Mouse (Mus musculus): ENCODE data around the gene Rex1bd.
"Not testable (repeated sequence)": the region's sequence is repeated elsewhere in the genome, so short reads cannot be mapped to it uniquely, and the experiment has no call there.

Gene Rex1bd

GRCm38 (mm10) chr8:70529299-70529698, 22.7 kb upstream of the Rex1bd start:
- DNase-seq (ENCODE audit: extremely low spot score, low read depth, low spot score), result no peak

GRCm38 (mm10) chr8:70528182-70528797, 21.7 kb upstream of the Rex1bd start:
- DNase-seq (ENCODE audit: extremely low spot score, low read depth, low spot score), result no peak

GRCm38 (mm10) chr8:70527512-70528181, 21.1 kb upstream of the Rex1bd start, which contains the start of the genes Fkbp8 and Kxd1:
Fkbp8 (plus strand) TSS chr8:70527724.
Kxd1 (minus strand) TSS chr8:70527956.
- no peak for DNase-seq (ENCODE audit: extremely low spot score, low read depth, low spot score)

- no peak for DNase-seq (ENCODE audit: extremely low spot score, low read depth, low spot score)
These were observed 20.6 kb upstream of the Rex1bd start for GRCm38 (mm10) chr8:70527111-70527511.

DNA sequence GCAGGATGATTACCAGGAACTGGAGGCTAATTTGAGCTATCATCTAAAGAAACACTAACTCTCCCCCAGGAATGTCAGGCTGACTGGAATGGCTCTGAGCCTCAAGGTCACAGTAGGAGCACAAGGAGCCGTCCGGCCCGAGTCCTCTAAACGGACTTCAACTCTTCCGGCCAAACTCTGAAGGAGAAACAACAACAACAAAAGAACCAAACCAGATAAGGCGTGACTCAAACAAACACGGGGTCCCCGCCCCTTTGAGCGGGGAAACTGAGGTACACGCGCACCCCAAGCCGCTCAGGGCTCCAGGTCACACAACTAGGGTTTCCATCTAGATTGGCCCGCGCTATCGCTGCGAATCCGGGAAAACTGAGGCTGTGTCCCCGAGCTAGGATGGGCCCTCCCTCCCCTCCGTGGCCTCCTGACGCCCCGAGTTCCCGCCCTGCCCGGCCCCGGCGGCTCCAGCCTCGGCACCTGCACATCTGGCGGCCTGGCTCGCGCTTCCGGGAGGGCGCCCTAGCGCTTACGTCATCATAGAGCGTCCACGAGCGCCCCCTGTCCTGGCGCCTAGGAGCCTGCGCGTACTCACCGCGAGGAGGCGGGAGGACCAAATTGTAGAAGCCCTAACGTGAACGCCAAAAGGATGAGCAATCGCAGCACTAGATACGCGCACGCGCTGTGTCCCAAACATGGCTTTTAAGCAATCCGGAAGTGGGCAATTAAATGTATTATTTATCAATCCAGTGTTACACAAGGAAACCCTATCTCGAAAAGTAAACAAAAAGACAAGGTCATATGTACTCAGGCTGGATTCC, 16.2 kb upstream of the Rex1bd start:
- DNase-seq (ENCODE audit: extremely low spot score, low read depth, low spot score), result peak; percentile 86

- DNase-seq (ENCODE audit: extremely low spot score, low read depth, low spot score), result no peak
These were observed 13.1 kb upstream of the Rex1bd start for GRCm38 (mm10) chr8:70519606-70520005.

GRCm38 (mm10) chr8:70519043-70519442, 12.5 kb upstream of the Rex1bd start:
- DNase-seq (ENCODE audit: extremely low spot score, low read depth, low spot score), result no peak

GRCm38 (mm10) chr8:70517940-70518643, 11.5 kb upstream of the Rex1bd start:
- no peak for DNase-seq (ENCODE audit: extremely low spot score, low read depth, low spot score)

DNA sequence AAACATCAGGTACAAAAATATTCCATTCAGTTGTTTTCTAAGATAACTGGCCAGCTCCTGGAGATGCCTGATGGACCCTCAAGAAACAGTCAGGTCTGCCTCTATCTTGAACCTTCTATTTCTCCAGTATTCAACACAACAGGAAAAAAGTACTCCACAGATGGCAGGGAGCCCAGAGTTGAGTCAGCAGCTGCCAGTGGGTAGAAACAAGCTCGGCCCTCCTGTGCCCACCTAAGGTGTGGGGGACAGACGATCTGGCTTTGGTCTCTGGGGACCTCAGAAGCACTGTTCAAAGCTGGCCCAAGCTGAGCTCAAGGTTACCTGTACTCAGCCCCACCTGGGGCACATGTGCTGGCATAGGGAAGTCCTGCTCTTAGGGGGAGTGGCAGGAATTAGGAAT, 6.9 kb upstream of the Rex1bd start:
- no peak for DNase-seq (ENCODE audit: extremely low spot score, low read depth, low spot score)

- DNase-seq (ENCODE audit: extremely low spot score, low read depth, low spot score), result no peak
These were observed 5.8 kb upstream of the Rex1bd start for GRCm38 (mm10) chr8:70512253-70512903.

DNA sequence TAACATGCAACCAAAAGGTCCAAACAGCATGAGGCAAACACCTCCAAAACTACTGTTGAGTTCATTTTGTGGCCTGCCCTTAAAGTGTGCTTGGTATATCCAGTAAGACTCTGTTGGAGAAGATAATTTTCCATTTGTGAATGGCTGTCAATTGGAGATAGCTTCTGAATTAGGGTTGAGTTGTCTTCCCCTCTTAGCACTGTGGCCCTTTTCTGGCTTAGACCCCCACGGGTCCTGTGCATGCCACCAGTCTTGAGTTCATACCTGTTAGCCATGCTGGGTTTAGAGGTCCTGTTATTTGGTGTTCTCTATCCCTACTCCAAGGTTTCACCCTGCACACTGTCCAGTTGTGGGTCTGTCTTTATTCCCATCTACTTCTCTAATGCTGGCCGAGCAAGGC, 5.2 kb upstream of the Rex1bd start:
- no peak for DNase-seq (ENCODE audit: extremely low spot score, low read depth, low spot score)

- DNase-seq (ENCODE audit: extremely low spot score, low read depth, low spot score), result not testable (repeated sequence)
These were observed 4.6 kb upstream of the Rex1bd start for GRCm38 (mm10) chr8:70511174-70511573.

GRCm38 (mm10) chr8:70510228-70510915, 3.8 kb upstream of the Rex1bd start, which contains the start of gene Uba52:
Uba52 (minus strand) TSS chr8:70510801.
- no peak for DNase-seq (ENCODE audit: extremely low spot score, low read depth, low spot score)

DNA sequence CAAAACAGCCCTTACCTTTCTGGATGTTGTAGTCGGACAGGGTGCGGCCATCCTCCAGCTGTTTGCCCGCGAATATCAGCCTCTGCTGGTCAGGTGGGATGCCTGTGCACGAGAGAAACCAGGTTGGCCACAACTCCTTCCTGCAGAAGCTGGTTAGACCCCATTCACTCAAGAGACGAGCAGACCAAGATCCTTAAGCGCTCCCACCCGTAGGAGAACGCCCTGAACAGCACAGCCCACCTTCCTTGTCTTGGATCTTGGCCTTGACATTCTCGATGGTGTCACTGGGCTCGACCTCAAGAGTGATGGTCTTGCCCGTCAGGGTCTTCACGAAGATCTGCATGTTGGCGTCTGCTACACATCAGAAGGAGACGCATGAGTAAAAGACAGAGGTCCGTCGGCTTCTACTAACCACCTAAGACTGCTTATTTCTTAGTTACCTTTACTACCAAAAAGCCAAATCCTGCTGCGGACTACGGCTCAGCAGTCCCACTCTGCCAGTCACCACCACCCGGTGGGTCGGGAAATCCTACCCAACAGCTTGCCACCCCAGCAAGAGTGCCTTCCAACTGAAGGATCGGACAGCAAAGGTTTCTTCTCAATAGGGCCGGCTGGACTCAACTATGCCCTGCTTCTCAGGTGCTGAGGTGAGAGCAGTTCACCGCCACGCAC, 2.9 kb upstream of the Rex1bd start:
- no peak for DNase-seq (ENCODE audit: extremely low spot score, low read depth, low spot score)

DNA sequence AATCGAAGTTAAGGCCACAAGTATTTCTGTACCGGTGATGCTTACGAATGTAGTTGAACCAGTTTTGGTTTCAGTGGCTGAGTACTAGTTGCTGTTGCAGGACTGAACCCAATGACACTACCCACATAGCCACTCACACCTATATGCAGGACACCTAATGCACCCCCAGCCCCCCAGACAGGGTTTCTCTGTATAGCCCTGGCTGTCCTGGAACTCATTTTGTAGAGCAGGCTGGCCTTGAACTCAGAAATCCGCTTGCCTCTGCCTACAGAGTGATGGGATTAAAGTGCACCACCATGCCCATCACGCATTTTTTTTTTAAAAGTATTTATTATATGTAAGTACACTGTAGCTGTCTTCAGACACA, 458 bp upstream of the Rex1bd start:
- DNase-seq (ENCODE audit: extremely low spot score, low read depth, low spot score), result no peak

DNA sequence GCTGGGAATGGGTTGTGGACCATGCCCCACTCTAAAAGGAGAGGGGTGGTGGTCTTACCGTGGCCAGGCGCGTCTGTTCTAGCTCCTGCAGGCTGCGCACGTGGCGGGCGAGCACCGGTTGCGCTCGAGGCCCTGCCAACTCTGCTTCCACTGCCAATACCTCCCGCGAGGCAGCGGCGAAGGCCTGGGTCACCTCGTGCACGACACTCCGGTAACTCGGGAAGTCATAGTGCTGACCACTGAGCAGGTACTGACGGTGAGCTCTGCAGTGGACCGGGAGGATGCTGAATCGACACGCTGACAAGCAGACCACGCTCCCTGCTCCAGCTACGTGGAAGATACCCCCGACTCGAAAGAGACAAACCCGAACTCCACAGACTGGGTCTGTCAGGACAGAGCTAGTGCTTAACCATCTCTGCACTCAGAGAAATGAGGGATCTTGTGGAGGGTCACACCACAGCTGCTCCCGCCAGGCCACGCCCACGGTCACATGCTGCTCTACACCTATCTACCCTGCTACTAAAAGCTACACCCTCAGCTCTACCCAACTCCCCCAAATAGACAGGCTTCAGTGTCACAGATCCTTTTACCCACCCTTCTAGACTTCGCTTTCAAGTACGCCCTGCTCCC, 739 bp downstream of the Rex1bd start:
- no peak for DNase-seq (ENCODE audit: extremely low spot score, low read depth, low spot score)

- DNase-seq (ENCODE audit: extremely low spot score, low read depth, low spot score), result no peak
These were observed 1.7 kb downstream of the Rex1bd start for GRCm38 (mm10) chr8:70504851-70505250.

- DNase-seq (ENCODE audit: extremely low spot score, low read depth, low spot score), result no peak
These were observed 2.2 kb downstream of the Rex1bd start for GRCm38 (mm10) chr8:70504291-70504716.

All from hindlimb bud, embryonic 11.5 days (tissue).